22 mouse cellular contexts compared by ENCODE assay signal in genomic region chr1:153007292-153007691, GRCm38 (mm10). TPM values are rescaled to one million over a fixed set of nuclear protein-coding genes. Genes with fewer than 3 reads are reported as not detected.
"Had no signal": no experiment of that assay in that cellular context is flagged by ENCODE, and none has a peak within 500 bp of the region (broad histone marks: within the 10 kb centered on the region; RNA-seq: fewer than 3 reads in every experiment).

No protein-coding gene starts in this region.

- H3K9ac ChIP-seq: heart, embryonic 12.5 days; hindbrain, embryonic 12.5 days; hindbrain, embryonic 14.5 days; intestine, embryonic 15.5 days; limb, embryonic 13.5 days; limb, embryonic 15.5 days; liver, embryonic 12.5 days; liver, embryonic 14.5 days had no signal

- DNase-seq: heart, adult 18-20 months; heart, postnatal 10 days; heart, postnatal 4 days; kidney, adult 18-20 months; kidney, adult 8-10 months; kidney, postnatal 10 days; kidney, postnatal 25 days; kidney, postnatal 4 days; layer of hippocampus, adult 9-11 months; layer of hippocampus, postnatal 36 days; left cerebral cortex, postnatal 4 days had no signal

- H3K27ac ChIP-seq: heart, embryonic 10.5 days; hindbrain, embryonic 10.5 days; hindbrain, embryonic 12.5 days; hindbrain, embryonic 14.5 days; intestine, embryonic 15.5 days; limb, embryonic 13.5 days; limb, embryonic 15.5 days; liver, embryonic 12.5 days; liver, embryonic 14.5 days had no signal

- H3K4me1 ChIP-seq: intestine, embryonic 15.5 days; liver, embryonic 12.5 days had no signal

- H3K4me3 ChIP-seq: heart, embryonic 10.5 days; heart, embryonic 12.5 days; hindbrain, embryonic 10.5 days; hindbrain, embryonic 12.5 days; intestine, embryonic 15.5 days; limb, embryonic 13.5 days; limb, embryonic 15.5 days; liver, embryonic 12.5 days had no signal

- H3K9me3 ChIP-seq: heart, embryonic 10.5 days; heart, embryonic 12.5 days; hindbrain, embryonic 10.5 days; hindbrain, embryonic 12.5 days; intestine, embryonic 15.5 days; limb, embryonic 13.5 days; limb, embryonic 15.5 days; liver, embryonic 12.5 days had no signal

- H3K27me3 ChIP-seq: heart, embryonic 12.5 days; hindbrain, embryonic 12.5 days; intestine, embryonic 15.5 days; limb, embryonic 13.5 days; limb, embryonic 15.5 days; liver, embryonic 12.5 days had no signal

- H3K36me3 ChIP-seq: heart, embryonic 10.5 days; heart, embryonic 12.5 days; hindbrain, embryonic 10.5 days; hindbrain, embryonic 12.5 days; intestine, embryonic 15.5 days; limb, embryonic 13.5 days; limb, embryonic 15.5 days; liver, embryonic 12.5 days had no signal

RNA-seq across cellular contexts. Expression of gene Nmnat2, which starts 52.5 kb away (rescaled TPM):
- total RNA-seq: granulocyte monocyte progenitor cell, adult 5-6 weeks had no signal
- polyA plus RNA-seq: liver, embryonic 12.5 days had no signal
